8 mouse cellular contexts compared by ENCODE assay signal in the genomic region with DNA sequence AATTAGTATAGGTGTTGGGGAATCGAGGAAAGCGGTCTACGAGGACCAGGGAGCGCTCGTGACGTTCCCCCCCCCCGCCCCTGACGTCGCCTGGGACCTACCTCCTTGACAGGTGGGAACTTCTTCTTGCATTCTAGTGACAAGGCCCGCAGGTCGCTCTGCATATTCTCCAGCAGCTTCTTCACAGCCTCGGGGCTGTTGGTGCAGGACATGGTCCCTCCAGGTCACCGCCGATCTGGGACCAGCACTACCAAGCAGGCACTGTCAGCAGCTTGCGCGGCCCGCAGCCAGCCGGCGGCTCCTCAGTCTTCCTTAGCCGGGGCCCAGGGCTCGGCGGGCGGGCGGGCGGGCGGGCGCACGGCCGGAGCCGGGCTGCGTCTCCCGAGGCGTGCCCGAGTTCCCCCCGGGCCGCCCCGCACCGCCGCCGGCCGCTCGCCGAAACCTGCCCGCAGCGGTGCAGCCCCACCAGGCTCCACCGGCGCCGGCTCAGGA. TPM values are rescaled to one million over a fixed set of nuclear protein-coding genes. Genes with fewer than 3 reads are reported as not detected.
A peak's percentile ranks its signal among the peaks of the same experiment; 100 is the strongest.
DNase-seq lines count a peak whose midpoint lies in the region; ATAC-seq and TF ChIP-seq lines count a peak whose summit lies in the region.

No protein-coding gene starts in this region.

- H3K27me3 ChIP-seq in heart, embryonic 10.5 days (ENCODE audit: insufficient read depth, poor library complexity, severe bottlenecking) = no peaks in the 10 kb centered on the region
- H3K27me3 ChIP-seq in CH12.LX (replicated peaks) = peaks cover 4% of the 10 kb centered on the region
- no peaks in the 10 kb centered on the region for H3K27me3 ChIP-seq in hindbrain, embryonic 10.5 days (ENCODE audit: insufficient read depth, poor library complexity, severe bottlenecking)
- H3K27me3 ChIP-seq in liver, embryonic 16.5 days (ENCODE audit: control insufficient read depth, insufficient read depth, low read depth, low read length) = no peaks in the 10 kb centered on the region
- H3K27me3 ChIP-seq in stomach, embryonic 15.5 days (replicated peaks) = no peaks in the 10 kb centered on the region

- dilution Hi-C loops in CH12.LX (cut with MboI; ENCODE audit: extremely low pct_ligation_motif_present, extremely low pct_unique_long_range_greater_than_20kb, low sequenced_read_pairs) = no loop called here

- H3K27ac ChIP-seq in heart, embryonic 10.5 days = peak overlapping the region; percentile 94
- no peak overlapping the region for H3K27ac ChIP-seq in CH12.LX (ENCODE audit: insufficient read depth, low read depth)
- peak overlapping the region; percentile 93 for H3K27ac ChIP-seq in hindbrain, embryonic 10.5 days
- H3K27ac ChIP-seq in liver, embryonic 16.5 days (ENCODE audit: low read length) = peak overlapping the region; percentile 75
- peak overlapping the region; percentile 67; the same call in 1 of the 2 replicates for H3K27ac ChIP-seq in stomach, embryonic 15.5 days

- peaks cover 21% of the 10 kb centered on the region for H3K4me1 ChIP-seq in heart, embryonic 10.5 days
- peaks cover 2 to 21% of the 10 kb centered on the region in 2 experiments; a peak in 3 of 4 replicates for H3K4me1 ChIP-seq in CH12.LX (ENCODE audit: control insufficient read depth in 1 of 2, insufficient read depth in 2 of 2)
- peaks cover 15% of the 10 kb centered on the region for H3K4me1 ChIP-seq in hindbrain, embryonic 10.5 days (replicated peaks)
- H3K4me1 ChIP-seq in liver, embryonic 16.5 days (ENCODE audit: control insufficient read depth, low read depth, low read length) = peaks cover 18% of the 10 kb centered on the region
- peaks cover 8% of the 10 kb centered on the region; the same call in 1 of the 2 replicates for H3K4me1 ChIP-seq in stomach, embryonic 15.5 days

- WGBS in heart, embryonic 10.5 days = under 1% methylated on average over 48 of the region's 48 CpGs
- 1% methylated on average over 47 of the region's 48 CpGs for WGBS in hindbrain, embryonic 10.5 days
- under 1% methylated on average over 44 of the region's 48 CpGs for WGBS in liver, embryonic 16.5 days (ENCODE audit: insufficient replicate concordance)
- under 1% methylated on average over 28 of the region's 48 CpGs for WGBS in stomach, embryonic 15.5 days

- H3K9ac ChIP-seq in CH12.LX (ENCODE audit: insufficient read depth, low read depth) = peak overlapping the region; percentile 84
- peak overlapping the region; percentile 89 for H3K9ac ChIP-seq in liver, embryonic 16.5 days (ENCODE audit: low read depth, low read length)
- peak overlapping the region; percentile 86 for H3K9ac ChIP-seq in stomach, embryonic 15.5 days

- no peaks in the 10 kb centered on the region for H3K9me3 ChIP-seq in heart, embryonic 10.5 days
- H3K9me3 ChIP-seq in CH12.LX (replicated peaks; ENCODE audit: low read length) = no peaks in the 10 kb centered on the region
- no peaks in the 10 kb centered on the region for H3K9me3 ChIP-seq in hindbrain, embryonic 10.5 days
- H3K9me3 ChIP-seq in liver, embryonic 16.5 days (replicated peaks; ENCODE audit: control insufficient read depth, low read length) = no peaks in the 10 kb centered on the region
- no peaks in the 10 kb centered on the region for H3K9me3 ChIP-seq in stomach, embryonic 15.5 days

- TF ChIP-seq POLR2A in CH12.LX (IDR thresholded peaks at IDR 0.05; ENCODE audit: low read depth, low read length) = no peak

- TF ChIP-seq CTCF in CH12.LX (conservative IDR thresholded peaks at IDR 0.05 in 1 of 2, IDR thresholded peaks at IDR 0.05 in 1 of 2; ENCODE audit: low read depth in 2 of 2, low read length in 2 of 2) = no peak

- DNase-seq in heart, embryonic 10.5 days (ENCODE audit: low spot score) = peak; percentile 76
- no peak for DNase-seq in heart, postnatal 10 days
- peak; percentile 5 for DNase-seq in CH12.LX (ENCODE audit: extremely low read depth)
- DNase-seq in cerebellum, adult 9-11 months = peak; percentile 71
- no peak for DNase-seq in hindbrain, embryonic 10.5 days (ENCODE audit: low spot score)
- DNase-seq in urinary bladder, postnatal 36 days (ENCODE audit: low spot score in 2 of 2) = no peak

- in situ Hi-C loops in CH12.LX (cut with MboI; ENCODE audit: low pct_ligation_motif_present, low pct_unique_long_range_greater_than_20kb, low sequenced_read_pairs) = no loop called here

- peak overlapping the region; percentile 99 for H3K4me3 ChIP-seq in heart, embryonic 10.5 days
- H3K4me3 ChIP-seq in CH12.LX (replicated peaks in 1 of 3; ENCODE audit: low read depth in 2 of 3, low read length in 2 of 3, poor library complexity in 1 of 3) = peak overlapping the region; percentile 69 to 93 (median 83)
- peak overlapping the region; percentile 97 for H3K4me3 ChIP-seq in hindbrain, embryonic 10.5 days
- peak overlapping the region; percentile 90 for H3K4me3 ChIP-seq in liver, embryonic 16.5 days (ENCODE audit: low read depth, low read length)
- H3K4me3 ChIP-seq in stomach, embryonic 15.5 days (replicated peaks) = peak overlapping the region; percentile 86

- peaks cover 31% of the 10 kb centered on the region for H3K79me2 ChIP-seq in CH12.LX (replicated peaks; ENCODE audit: control insufficient read depth, extremely low read depth, insufficient read depth, poor library complexity, severe bottlenecking)

- intact Hi-C loops in heart, postnatal 10 days (cut with DNase I) = no loop called here

- TF ChIP-seq RAD21 in CH12.LX (IDR thresholded peaks at IDR 0.05; ENCODE audit: low read depth, low read length) = no peak

- H3K4me2 ChIP-seq in CH12.LX (ENCODE audit: insufficient read depth, low read depth, poor library complexity, severe bottlenecking) = peak overlapping the region; percentile 93
- H3K4me2 ChIP-seq in liver, embryonic 16.5 days (ENCODE audit: low read depth, low read length) = peak overlapping the region; percentile 57
- peak overlapping the region; percentile 59 for H3K4me2 ChIP-seq in stomach, embryonic 15.5 days

- ATAC-seq in liver, embryonic 16.5 days (ENCODE audit: low read depth) = peak; percentile 68
- ATAC-seq in stomach, embryonic 15.5 days (ENCODE audit: insufficient read depth, low FRiP score, low read depth) = peak; percentile 76

- no peak for TF ChIP-seq EP300 in CH12.LX (IDR thresholded peaks at IDR 0.05; ENCODE audit: low read length)

- peaks cover 9% of the 10 kb centered on the region; the same call in 1 of the 2 replicates for H3K36me3 ChIP-seq in heart, embryonic 10.5 days
- H3K36me3 ChIP-seq in CH12.LX (replicated peaks in 1 of 2; ENCODE audit: control insufficient read depth in 1 of 2, insufficient read depth in 1 of 2, low read length in 1 of 2) = peaks cover 0 to 19% of the 10 kb centered on the region in 2 experiments
- peaks cover 27% of the 10 kb centered on the region for H3K36me3 ChIP-seq in hindbrain, embryonic 10.5 days
- no peaks in the 10 kb centered on the region for H3K36me3 ChIP-seq in liver, embryonic 16.5 days (ENCODE audit: control insufficient read depth, insufficient read depth)
- H3K36me3 ChIP-seq in stomach, embryonic 15.5 days = 0 out of 2 replicates have a peak, but pooled peaks cover 4% of the 10 kb centered on the region

TF ChIP-seq in CH12.LX, 34 proteins besides CTCF, POLR2A, EP300 and RAD21:
- TF ChIP-seq CHD1 (IDR thresholded peaks at IDR 0.05; ENCODE audit: low read depth, low read length) (no peak), UBTF (IDR thresholded peaks at IDR 0.05; ENCODE audit: low read depth, low read length) (peak; percentile 61; the same call in 1 of the 2 replicates)

RNA-seq across cellular contexts. Expression of a gene that starts 0.5 kb away (rescaled TPM):
- polyA plus RNA-seq in heart, embryonic 10.5 days (2016; fragmentation: Nextera tagmentation; extraction: Ambion mirVana) = 19.1 and 19.7 TPM in 2 replicates
- total RNA-seq in heart, postnatal 10 days (2021) = 10 to 100 TPM; 49.0 to 53.1 TPM
- 31.0 and 33.2 TPM in 2 replicates for total RNA-seq in CH12.LX (2012; rRNA removed)
- 18.6 and 19.3 TPM in 2 replicates for total RNA-seq in CH12.LX (2014; rRNA removed)
- polyA plus RNA-seq in CH12.LX (2012; ENCODE audit: insufficient read length, low read depth) = 26.9 and 28.8 TPM in 2 replicates
- 20.8 and 24.8 TPM in 2 replicates for polyA plus RNA-seq in hindbrain, embryonic 10.5 days (2016; fragmentation: Nextera tagmentation; extraction: Ambion mirVana)
- polyA plus RNA-seq in liver, embryonic 16.5 days (2015; fragmentation: Nextera tagmentation; extraction: Ambion mirVana) = 7.5 and 7.6 TPM in 2 replicates
- polyA plus RNA-seq in stomach, embryonic 15.5 days (2015; fragmentation: Nextera tagmentation; extraction: Ambion mirVana) = 24.5 and 30.1 TPM in 2 replicates

Comparison
In these comparisons a context has a peak if more than half of its experiments do, and no peak if none do; other contexts are left out.
1. DNase-seq: peak in heart, embryonic 10.5 days (single experiment), CH12.LX (single experiment) and cerebellum, adult 9-11 months (single experiment); none in heart, postnatal 10 days (0 of 2), hindbrain, embryonic 10.5 days (single experiment) and urinary bladder, postnatal 36 days (0 of 2).
2. Peak in every context shown above with its lines, with median percentiles within 50 percentile points of each other: H3K4me3 ChIP-seq, H3K4me2 ChIP-seq and H3K9ac ChIP-seq.